Mouse (Mus musculus) heart, adult 18-20 months (tissue): ENCODE data around the gene Rpl10-ps3. TPM values are rescaled to one million over a fixed set of nuclear protein-coding genes. Genes with fewer than 3 reads are reported as not detected.
A peak's percentile ranks its signal among the peaks of the same experiment; 100 is the strongest.

Source experiments
- DNase-seq, 2 experiments: peaks; one replicate each; pipeline ENCODE4 v3.0.0; 2021 to 2022; ENCODE audit warnings: mixed read lengths in 1 of 2
- long read RNA-seq, 2 experiments: library from polyadenylated mRNA; stranded (forward); transcript quantifications; one replicate each; pipeline ENCODE4 v2.0.0; 2021
- total RNA-seq, 2 experiments: library from RNA; stranded (reverse); gene quantifications; 2 replicates each; pipeline ENCODE4 v1.2.3; 2021

Rpl10-ps3 gene
- total RNA-seq, result 100 to 1,000 TPM; 458 to 540 TPM
- long read RNA-seq, experiment 1, transcript Rpl10-ps3-201 (1 exons, 768 nt), result major isoform, 109 of 109 reads
- long read RNA-seq, experiment 1, partial matches to known transcripts, result 0 of 109 reads
- long read RNA-seq, experiment 1, other reads (novel, unspliced or antisense), result 0 of 109 reads
- long read RNA-seq, experiment 2, transcript Rpl10-ps3-201 (1 exons, 768 nt), result major isoform, 96 of 96 reads
- long read RNA-seq, experiment 2, partial matches to known transcripts, result 0 of 96 reads
- long read RNA-seq, experiment 2, other reads (novel, unspliced or antisense), result 0 of 96 reads

GRCm38 (mm10) chr9:50344868-50345267, at the start of gene Rpl10-ps3:
Gene Rpl10-ps3, minus strand, starts transcription at chr9:50344968.
- no peak for DNase-seq

DNA sequence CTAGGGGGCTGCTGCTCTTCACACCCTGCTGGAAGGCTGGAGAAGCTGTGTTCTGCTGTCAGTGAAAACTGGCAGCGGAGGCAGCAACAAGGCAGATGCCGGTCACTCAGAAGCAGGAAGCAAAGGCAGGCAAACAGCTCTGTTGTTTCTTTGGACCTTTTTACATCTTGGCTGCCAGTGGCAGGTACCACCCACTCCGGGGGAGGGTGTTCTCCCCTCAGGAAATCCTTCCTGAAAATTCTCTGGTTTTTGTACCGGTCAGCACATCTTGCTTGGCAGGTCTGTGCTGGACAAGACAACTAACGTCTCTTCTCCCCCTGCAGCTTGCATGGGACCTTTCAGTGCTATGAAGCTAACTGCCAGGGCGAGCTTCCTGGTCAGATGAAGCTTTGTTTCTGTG, 30.8 kb upstream of the Rpl10-ps3 start:
- DNase-seq, result no peak

GRCm38 (mm10) chr9:50374666-50375065, 29.9 kb upstream of the Rpl10-ps3 start:
- DNase-seq, result no peak

- no peak for DNase-seq
These were observed 24.0 kb upstream of the Rpl10-ps3 start for GRCm38 (mm10) chr9:50368551-50369297.

DNA sequence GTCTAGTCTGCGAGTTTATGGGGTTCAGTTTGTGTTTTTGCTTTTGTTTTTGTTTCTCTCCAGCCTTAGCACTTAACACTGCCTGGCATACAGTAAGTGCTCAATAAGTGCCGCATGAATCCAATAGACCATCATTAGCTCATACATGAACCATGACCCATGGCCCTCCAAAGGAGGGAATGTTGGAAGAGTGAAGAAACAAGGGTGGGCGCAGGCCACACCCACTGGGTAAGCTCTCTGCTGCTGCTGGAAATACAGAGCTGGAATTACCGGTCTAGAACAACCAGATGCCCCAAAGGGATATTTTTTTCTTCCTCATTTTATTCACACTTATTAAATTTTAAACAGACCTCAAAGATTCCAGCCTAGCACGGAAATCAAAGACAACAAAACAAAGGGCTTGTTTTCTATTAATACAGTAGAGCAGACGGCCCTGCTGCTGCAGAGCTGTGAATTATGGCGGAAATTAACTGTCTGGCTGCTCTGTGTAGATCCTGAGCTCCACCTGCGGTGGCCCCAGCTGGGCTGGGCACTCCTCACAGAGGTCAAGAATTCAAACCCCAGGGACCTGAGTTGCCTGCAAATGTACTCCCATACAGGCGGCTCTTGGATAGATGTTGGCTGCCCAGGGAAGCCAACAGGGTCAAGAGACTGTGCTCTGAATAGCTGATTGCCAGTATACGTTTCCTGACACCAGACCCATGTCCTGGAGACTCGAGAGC, 20.5 kb upstream of the Rpl10-ps3 start:
- DNase-seq, result no peak

- no peak for DNase-seq
These were observed 19.2 kb upstream of the Rpl10-ps3 start for GRCm38 (mm10) chr9:50363962-50364361.

- DNase-seq, result no peak
These were observed 18.5 kb upstream of the Rpl10-ps3 start for GRCm38 (mm10) chr9:50363259-50363658.

DNA sequence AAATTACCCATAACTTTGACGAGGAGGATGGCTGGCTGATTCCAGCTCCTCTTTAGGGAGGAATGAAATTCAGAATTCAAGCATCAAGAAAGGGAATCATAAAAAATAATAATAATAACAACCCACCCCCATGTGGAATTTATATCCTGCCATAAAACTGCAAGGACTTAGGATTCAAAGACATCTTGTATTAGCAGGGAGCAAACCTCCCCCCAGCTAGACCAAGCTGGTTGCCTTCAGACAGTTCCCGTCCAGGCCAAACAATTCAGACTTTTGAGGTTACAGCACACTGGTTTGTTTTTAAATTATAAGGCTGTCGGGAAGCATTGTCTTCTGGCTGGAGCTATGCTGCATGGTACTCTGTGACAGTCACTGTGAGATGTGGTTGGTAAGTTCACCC, 17.8 kb upstream of the Rpl10-ps3 start:
- DNase-seq, result no peak

GRCm38 (mm10) chr9:50360370-50360769, 15.6 kb upstream of the Rpl10-ps3 start:
- no peak for DNase-seq

- no peak for DNase-seq
These were observed 12.6 kb upstream of the Rpl10-ps3 start for GRCm38 (mm10) chr9:50357331-50357730.

DNA sequence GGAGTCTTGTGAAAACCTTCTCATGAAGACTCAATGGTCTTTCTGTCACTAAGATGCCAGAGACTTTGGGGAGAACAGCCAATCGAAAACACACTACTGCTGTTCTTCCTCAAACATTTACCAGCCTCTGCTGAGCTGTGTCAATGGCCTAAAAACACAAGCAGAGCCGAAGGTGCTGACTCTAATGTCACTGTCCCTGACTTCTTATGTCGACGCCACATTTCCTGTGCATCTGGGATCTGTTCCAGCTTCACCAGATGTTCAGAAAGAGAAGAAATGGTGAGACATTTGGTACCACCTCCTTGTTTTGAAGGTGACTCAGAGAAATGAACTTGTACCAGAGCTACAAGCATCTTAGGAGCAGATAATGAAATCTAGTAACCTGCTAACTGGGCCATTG, 7.0 kb upstream of the Rpl10-ps3 start:
- no peak for DNase-seq

- DNase-seq, result no peak
These were observed 5.8 kb upstream of the Rpl10-ps3 start for GRCm38 (mm10) chr9:50350571-50350970.

DNA sequence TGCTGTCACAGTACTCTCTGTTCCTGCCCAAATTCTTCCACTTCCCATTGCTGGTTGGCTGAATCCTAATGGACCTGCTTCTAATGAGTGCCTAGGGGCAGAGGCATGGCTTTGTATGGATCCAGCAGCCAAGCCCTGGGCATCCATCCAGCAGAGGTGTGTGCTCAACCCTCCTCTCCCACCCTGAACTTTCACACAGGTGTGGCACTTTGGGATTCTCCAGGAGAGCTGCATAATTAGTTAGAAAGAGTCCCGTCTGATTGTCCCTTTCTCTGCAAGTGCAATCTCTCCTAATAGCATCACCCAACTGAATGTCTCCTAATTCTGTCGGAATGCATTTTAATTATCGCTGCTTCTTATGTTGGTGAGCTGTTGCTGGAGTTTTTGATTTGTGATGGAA, 4.4 kb upstream of the Rpl10-ps3 start:
- DNase-seq, result no peak

DNA sequence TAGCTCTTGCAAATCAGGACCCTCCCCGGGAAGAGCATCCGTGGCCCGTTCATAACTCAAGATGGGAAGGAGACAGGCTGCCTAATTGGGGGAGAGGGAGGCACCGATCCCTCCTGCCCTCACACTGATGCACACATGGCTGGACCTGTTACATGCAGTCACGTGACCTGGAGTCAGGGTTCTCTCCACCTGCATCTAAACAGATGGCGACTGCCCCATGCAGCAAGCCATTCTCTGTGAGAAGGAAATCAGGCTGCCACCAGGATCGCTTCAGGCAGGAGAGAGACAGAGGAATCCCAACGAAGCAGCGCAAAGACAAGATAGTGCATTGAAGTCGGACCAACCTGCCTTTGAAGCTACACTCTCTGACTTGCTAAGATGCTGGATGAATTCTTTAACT, 3.5 kb upstream of the Rpl10-ps3 start:
- no peak for DNase-seq

DNA sequence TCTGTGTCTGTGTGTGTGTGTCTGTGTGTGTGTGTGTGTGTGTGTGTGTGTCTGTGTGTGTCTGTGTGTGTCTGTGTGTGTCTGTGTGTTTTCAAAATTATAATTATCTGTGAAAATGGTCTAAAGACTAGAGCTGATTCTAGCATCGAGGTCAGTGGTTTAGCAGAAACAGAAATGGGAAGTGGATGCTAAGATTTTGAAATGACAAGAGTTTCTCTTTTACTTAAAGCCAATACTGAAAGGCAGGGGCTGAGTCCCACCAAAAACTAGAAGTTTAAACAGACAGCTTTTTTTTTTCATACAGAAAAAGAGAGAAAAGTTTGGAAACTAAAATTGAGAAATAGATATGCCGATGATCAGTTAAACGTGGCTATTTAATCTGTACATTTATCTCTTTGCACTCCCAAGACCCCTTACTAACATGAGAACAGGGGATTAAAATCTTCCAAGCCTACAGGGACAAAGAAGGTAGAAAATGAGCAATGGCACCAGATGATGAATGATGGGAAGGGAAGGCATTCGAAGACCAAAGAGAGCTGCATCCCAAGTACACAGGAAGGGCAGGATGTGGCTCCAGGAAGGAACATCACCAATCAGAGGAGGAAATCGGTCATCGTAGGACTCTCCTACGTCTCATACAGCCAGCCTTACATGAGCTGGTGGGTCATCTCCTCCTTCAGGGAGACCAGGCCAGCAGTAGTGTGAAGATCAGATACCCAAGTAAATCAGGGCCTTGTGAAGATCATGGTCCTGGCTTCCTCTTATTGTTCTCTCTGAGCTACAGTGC, 9.0 kb downstream of the Rpl10-ps3 start:
- no peak for DNase-seq

GRCm38 (mm10) chr9:50333413-50333812, 11.4 kb downstream of the Rpl10-ps3 start:
- peak in 1 of 2 experiments; percentile 35 for DNase-seq

GRCm38 (mm10) chr9:50324355-50325225, 20.2 kb downstream of the Rpl10-ps3 start:
- DNase-seq, result no peak

DNA sequence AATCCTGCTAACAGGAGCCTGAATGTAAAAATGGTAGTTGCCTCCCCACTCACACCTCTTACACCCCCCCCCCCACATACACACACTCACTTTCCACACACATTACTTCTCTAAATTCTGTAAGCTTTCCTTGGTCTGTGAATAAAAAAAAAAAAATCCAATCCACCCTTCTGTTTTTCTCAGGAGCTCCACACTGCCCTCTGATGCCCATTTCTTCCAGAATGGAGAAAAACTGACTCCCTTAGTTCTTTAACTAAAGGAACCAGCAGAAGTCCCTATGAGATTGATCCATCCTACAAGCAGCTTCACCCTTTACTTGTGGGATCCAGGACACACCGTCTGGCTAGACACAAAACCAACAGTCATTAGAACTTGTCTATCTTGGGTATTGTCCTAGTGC, 24.0 kb downstream of the Rpl10-ps3 start:
- no peak for DNase-seq

- DNase-seq, result no peak
These were observed 25.3 kb downstream of the Rpl10-ps3 start for GRCm38 (mm10) chr9:50319506-50319905.

DNA sequence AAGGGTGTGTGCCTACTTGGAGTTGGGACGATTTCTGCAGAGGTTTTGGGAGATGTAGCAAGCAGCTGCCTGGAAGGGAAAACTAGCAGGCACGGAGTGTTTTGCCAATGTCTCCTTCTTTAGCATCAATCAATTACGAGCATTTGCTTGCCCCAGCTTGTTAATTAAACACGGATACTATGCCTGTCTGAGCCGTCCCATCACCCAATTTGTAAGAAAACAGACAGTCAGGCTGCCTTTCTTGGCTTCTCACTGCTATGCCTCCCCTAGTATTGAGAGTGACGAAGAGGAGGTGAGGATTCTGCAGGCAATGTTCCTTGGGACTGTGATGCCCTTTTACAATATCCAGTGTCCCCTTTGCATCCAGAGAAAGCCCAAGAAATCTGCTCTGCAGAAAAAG, 27.5 kb downstream of the Rpl10-ps3 start:
- no peak for DNase-seq

- DNase-seq, result no peak
These were observed 29.1 kb downstream of the Rpl10-ps3 start for GRCm38 (mm10) chr9:50315650-50316049.
